Mouse (Mus musculus): Measurements from ENCODE around the gene Swi5.

DNA sequence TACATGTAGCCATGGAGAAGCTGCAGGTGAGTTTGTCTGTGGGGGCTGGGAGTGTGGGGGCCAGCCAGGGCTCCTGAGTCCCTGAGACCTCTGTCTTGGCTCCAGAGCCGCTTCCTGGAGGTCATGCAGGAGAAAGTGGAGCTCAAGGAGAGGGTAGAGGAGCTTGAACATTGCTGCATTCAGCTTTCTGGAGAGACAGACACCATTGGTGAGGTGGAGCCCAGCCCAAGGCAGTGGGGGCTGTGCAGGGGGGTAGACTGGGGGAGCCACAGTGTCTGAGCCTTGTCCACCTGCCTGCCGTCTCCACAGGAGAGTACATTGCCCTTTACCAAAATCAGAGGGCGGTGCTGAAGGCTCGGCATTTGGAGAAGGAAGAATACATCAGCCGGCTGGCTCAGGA lies 17.8 kb upstream of the Swi5 start:
- no peak for TF ChIP-seq POLR2AphosphoS2 (IDR thresholded peaks at IDR 0.05; ENCODE audit: low read length)
- TF ChIP-seq POLR2A (IDR thresholded peaks at IDR 0.05; ENCODE audit: control insufficient read depth in 1 of 2, insufficient read depth in 1 of 2, low read depth in 1 of 2, low read length in 2 of 2, poor library complexity in 1 of 2) = no peak
- no peak for TF ChIP-seq EP300 (IDR thresholded peaks at IDR 0.05; ENCODE audit: low read depth in 1 of 2, low read length in 2 of 2)
- no peak for TF ChIP-seq GATA1 (IDR thresholded peaks at IDR 0.05; ENCODE audit: low read depth, low read length)
- no peak for TF ChIP-seq CTCF (IDR thresholded peaks at IDR 0.05 in 2 of 3, conservative IDR thresholded peaks at IDR 0.05 in 1 of 3; ENCODE audit: control insufficient read depth in 1 of 3, insufficient read depth in 1 of 3, low read depth in 2 of 3, low read length in 3 of 3, poor library complexity in 1 of 3, severe bottlenecking in 1 of 3)
